Mouse (Mus musculus): Measurements from ENCODE around the gene Abcg2.
"Not testable (repeated sequence)": the region's sequence is repeated elsewhere in the genome, so short reads cannot be mapped to it uniquely, and the experiment has no call there.

Gene Abcg2

DNA sequence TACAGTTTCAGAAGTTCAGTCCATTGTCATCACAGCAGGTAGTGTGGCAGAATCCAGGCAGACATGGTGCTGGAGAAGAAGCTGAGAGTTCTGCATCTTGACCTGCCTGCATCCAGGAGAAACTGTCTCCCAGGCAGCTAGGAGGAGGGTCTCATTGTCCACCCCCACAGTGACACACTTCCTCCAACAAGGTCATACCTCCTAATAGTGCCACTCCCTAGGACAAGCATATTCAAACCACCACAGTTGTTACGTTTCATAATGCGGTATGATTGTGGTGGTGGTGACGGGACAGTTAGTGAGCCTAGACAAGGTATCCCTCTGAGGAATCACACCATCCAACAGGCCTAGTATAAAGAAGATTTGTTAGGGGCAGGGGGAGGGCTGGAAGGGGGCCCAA lies at the start of gene Abcg2:
Gene Abcg2, plus strand, starts transcription at position 301 of the 400 bp plus-strand sequence.
- not testable (repeated sequence) for DNase-seq

GRCm38 (mm10) chr6:58540263-58540662 lies 44.1 kb upstream of the Abcg2 start:
- DNase-seq, result not testable (repeated sequence)

- DNase-seq, result peak; percentile 12 to 15
Measured at GRCm38 (mm10) chr6:58542852-58543251, 41.5 kb upstream of the Abcg2 start.

DNA sequence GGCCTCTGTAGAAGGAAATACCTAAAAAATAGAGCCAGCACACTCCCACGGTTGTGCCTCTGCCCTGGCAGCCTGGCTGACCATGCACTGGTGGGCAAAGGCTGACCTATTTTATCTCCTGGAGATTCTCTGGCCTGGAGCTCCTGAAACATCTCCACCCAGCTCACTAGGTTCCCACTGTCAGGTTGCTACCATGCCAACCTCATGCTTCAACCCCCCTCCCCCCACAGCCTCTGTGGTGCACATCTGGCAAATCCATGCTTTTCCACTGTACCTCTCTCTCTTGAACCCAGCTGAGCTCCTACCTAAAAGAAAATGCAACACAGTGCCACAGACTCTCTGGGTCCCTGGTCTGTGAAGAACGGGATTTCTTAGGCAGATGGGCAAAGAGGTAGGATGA lies 39.4 kb upstream of the Abcg2 start:
- not testable (repeated sequence) for DNase-seq

DNA sequence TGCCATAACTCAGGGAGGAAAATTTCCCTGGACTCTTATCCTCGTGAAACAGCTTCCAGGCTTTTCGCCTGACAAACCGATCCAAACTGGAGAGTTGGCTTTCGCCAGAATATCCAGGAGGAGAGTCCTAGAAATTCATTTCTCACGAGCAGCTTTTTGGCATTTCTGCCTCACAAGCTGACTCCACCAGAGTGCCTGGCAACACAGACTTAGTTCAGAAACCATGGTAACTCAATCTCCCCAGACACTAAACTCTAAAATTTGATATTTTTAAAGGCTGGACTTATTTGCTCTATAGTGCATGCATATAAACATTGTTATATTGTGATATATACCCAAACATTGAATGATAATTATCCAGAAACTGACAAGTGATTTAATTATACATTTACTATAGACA lies 38.3 kb upstream of the Abcg2 start:
- DNase-seq, result not testable (repeated sequence)

DNA sequence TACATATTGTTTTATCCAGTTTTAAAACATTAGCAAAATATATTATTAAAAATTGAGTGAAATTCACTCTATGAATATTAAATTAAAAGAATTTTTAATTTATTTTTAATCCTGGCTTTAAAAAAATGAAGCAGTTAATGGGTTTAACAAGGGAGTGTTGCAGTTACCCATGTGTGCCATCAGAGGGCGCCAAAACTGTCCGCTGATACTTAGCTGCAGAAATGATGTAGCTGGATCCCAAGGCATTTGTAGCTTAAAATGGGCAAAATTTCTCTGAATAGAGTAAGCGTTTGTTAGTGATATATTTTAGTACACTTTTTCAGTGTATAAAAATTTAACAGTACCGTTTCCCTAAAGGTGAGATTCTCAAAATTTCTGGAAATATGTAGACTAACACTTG lies 37.5 kb upstream of the Abcg2 start:
- peak; percentile 43 to 61 for DNase-seq

- DNase-seq, result not testable (repeated sequence)
Measured at GRCm38 (mm10) chr6:58553812-58554211, 30.5 kb upstream of the Abcg2 start.

DNA sequence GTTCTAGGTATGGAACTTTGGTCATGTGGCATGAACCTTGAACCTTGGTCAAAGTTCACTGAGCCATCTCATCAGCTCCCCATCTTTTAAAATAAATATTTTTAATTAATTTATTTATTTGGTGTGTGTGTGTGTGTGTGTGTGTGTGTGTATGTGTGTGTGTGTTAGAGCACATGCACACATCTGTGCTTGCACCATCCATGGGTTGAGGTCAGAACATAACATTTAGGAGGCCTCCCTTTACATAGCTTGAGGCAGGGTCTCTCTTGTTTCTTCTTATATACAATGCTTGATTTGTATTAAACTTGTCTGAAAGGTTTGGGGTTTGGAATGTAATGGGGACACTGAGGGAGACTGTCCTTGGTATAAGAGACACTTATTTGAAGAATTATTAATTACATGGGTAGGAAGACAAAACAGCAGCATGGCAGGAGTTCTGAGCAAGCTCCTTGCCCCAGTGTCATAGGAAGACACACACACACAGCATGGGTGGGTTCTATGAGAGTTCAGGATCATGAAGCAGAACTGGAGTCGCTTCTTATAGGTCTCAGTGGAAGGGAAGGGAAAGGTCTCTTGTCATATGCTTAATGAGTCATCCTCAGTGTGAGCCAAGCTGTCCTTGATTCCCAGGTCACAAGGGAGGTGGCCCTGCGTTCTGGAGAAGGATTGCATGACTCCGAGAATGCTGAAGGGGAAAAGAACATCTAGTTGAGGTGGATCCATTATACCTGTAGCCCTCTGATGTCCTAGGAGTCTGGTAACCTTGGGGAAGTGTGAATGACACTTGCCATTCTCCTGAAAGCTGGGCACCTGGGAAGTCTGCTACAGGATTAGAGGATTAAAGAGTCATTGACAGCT lies 9.9 kb downstream of the Abcg2 start:
- DNase-seq, result not testable (repeated sequence)

DNA sequence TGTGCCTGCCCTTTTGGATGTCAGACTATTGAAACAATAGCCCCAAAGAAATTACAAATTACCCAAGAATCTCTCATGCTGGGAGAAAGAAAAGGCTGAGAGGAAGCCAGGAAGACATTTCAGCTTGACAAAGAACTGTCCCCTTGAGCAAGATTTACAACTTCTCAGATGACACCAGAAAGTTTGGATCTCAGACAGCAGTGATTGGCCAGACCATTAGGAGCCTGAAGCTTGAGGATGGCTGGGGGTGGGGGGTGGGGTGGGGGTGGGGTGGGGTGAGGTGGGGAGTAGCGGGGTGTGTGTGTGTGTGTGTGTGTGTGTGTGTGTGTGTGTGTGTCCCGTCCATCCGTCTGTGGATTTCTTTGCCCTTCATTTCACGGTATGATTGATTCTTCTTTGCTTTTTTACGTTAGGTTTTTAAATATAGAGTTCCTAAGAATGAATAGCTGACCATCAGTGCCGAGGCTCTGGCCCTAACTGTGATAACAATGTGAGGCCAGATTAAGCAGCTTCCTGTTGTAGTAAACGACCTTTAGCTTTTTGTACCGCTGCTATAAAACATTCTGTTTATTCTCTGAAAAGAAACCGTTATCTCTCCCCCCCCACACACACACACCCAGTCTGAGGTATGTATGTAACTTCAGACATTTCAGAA lies 11.4 kb downstream of the Abcg2 start:
- not testable (repeated sequence) for DNase-seq

GRCm38 (mm10) chr6:58596294-58596653 lies 12.0 kb downstream of the Abcg2 start:
- DNase-seq, result no peak

- DNase-seq, result not testable (repeated sequence)
Measured at GRCm38 (mm10) chr6:58602119-58602518, 17.8 kb downstream of the Abcg2 start.

- DNase-seq, result not testable (repeated sequence)
Measured at GRCm38 (mm10) chr6:58602991-58603390, 18.7 kb downstream of the Abcg2 start.

- peak; percentile 16 to 26 for DNase-seq
Measured at GRCm38 (mm10) chr6:58603485-58604090, 19.3 kb downstream of the Abcg2 start.

DNA sequence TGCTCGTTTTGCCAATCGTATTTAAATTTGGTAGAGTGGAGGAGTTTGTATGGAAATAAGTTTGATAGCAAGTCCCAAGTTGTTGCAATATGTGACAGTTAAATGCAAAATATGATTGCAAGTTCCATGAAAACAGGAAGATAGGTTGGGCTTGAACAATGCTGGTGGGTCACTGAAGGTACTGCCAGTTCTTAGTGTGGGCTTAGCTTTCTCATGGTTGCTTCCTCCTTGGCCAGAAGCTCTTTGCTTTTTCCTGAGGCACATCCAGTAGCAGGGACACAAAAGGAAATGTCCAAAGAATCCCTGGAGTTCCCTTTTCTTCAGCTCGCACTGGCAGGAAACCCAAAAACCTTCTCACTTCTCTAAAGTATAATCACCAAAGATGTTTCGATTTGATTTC lies 22.3 kb downstream of the Abcg2 start:
- no peak for DNase-seq

DNA sequence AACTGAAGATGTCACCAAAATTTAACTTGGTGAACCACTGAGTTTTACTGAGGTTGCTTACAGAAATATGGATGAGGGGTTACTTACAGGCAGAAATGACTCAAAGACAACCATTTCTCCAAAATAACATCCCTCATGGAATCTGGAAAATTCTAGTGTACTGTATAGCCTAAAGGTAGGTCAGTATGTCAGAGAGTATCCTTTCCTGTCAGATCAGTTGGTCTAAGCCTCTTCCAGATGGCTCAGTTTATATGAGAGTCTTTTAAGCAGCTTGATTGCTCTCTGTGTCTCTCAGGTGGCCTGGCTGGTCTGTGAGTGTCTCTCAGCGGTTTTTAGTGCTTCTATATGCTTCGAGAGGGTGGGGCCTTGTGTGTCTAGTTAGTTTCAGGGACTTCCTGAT lies 24.1 kb downstream of the Abcg2 start:
- no peak for DNase-seq

GRCm38 (mm10) chr6:58609919-58610759 lies 25.8 kb downstream of the Abcg2 start:
- DNase-seq, result no peak

DNA sequence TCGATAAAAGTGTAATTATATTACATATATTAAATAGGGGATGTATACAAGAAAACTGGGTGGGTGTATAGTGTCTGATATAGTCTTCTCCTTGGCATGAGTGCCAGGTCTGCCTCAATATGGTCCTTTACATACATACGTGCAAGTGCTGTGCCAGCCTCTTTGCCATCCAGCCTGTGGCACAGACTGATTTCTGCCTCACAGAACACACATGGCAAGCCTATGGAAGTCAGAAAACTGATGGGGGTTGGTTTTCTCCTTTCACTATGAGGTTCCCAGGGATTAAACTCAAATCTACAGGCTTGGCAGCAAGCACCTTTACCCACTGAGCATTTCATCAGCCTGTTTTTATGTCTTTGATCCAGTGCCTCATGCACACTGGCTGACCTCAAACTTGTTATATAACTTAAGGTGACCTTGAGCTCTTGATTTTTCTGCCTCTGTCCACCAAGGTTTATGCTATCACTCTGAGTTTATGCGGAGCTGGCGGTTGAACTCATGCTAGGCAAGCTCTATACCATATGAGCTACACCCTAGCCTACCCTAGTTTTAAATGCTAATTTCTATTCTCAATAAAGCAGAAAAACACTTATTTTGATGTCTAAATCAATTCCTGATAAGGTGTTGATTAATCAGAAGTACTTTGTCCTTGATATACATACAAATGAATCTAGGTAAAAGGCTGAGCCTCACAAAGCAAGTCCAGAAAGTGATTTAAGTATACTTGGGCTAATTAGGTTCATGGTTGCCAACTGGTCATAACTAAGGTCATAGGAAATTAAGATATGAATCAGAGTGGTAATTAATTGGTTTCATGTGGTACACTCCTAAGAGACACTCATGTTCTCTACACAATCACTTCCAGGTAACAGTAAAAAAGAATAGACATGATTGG lies 26.7 kb downstream of the Abcg2 start:
- no peak for DNase-seq

DNA sequence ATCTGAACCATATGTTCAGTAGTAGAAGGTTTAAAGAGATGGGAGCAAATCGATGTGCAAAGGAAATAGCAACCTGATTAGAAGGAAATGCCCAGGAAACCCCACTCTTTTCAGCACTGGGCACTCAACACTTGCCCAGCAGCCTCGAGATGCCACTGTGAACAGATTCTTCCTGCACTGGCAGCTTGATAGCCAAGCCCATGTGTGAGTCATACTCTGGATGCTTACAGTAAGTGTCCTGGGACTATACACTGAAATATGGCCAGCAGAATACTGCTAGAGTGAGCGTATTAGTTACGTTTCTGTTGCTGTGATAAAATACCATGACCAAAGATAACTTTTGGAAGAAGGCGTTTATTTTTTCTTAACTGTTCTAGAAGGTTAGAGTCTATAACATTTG lies 39.8 kb downstream of the Abcg2 start:
- DNase-seq, result no peak

DNA sequence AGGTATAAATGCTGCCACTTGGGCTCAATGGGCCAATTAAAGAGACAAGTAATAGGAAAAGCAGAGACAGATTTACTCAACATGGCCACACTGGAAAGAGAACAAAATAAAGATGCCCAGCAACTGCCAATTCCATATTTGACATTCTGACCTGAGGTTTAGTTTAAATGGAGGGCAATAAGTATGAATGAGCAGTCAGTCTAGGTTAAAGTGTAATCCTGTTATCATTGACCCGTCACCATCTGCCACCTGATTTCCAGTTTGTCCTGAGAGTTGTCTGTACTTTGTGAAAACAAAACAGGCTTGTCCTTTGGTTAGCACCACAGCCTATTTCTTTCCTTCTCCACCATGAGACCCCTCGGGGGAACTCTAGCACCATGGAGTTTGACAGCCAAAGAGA lies 44.9 kb downstream of the Abcg2 start:
- no peak for DNase-seq

- DNase-seq, result no peak
Measured at GRCm38 (mm10) chr6:58632419-58632818, 48.1 kb downstream of the Abcg2 start.

DNA sequence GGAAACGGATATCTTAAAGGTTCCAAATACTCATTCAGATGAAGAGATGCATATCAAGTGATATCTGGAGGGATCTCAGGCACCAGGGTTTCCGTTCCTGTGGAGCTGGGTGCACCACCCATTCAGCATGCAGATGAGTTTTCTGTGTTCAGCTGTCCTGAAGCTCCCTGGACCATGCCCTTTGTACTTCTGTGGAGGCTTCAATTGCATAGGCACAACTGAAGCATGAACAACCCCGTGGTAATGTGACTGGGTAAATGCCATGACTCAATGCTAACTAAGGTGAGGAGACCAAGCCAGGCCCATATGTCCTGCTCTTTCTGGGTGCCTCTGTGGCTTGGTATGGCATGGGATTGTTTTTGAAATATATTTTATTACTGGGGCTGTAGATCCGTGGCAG lies 49.4 kb downstream of the Abcg2 start:
- DNase-seq, result no peak

DNA sequence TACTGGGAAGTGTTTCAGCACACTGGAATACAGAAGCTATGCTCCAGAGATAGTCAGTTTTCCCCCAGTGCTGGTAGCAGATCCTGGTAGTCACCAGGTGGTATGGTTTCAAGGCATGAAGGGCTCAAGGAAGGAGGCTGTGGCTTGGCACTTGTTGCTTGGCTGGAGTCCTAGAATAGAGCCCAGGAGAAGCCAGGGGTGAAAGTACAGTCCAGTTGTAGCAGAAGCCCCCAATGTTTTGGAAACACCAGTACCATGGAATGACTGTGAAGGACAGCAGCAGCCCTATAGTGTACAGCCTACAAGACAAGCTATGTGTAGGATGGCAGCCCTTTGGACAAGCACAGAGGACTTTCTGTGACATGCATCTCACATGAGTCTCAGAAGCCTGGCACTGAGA lies 54.2 kb downstream of the Abcg2 start:
- no peak for DNase-seq

All from cerebellum, adult 18-20 months (tissue).